Mouse (Mus musculus) liver, postnatal 0 days (tissue): ENCODE data around the gene Jak3. TPM values are rescaled to one million over a fixed set of nuclear protein-coding genes. Genes with fewer than 3 reads are reported as not detected.

Experiments
- ATAC-seq: fragments of 200-750 bp; cut with Nextera tagmentation; 2 replicates; pipeline ENCODE4 v1.8.0; 2017; ENCODE audit warnings: mild to moderate bottlenecking, moderate library complexity
- DNase-seq: peaks from one replicate; pipeline ENCODE4 v3.0.0-alpha.2; 2016
- H3K27ac ChIP-seq: fragments of 300-500 bp; sonication (generic); 2 replicates; pipeline ENCODE4 v1.5.1; 2014; ENCODE audit warnings: antibody characterized with exemption, moderate library complexity, mild to moderate bottlenecking, low read depth
- H3K27me3 ChIP-seq: fragments of 300-500 bp; sonication (generic); 2 replicates; pipeline ENCODE4 v1.6.1; 2014; ENCODE audit warnings: low read length, control low read depth, mixed read lengths; ENCODE audit not compliant: insufficient read depth
- H3K36me3 ChIP-seq: fragments of 300-500 bp; sonication (generic); replicated peaks from 2 replicates; pipeline ENCODE4 v1.6.1; 2014; ENCODE audit warnings: mild to moderate bottlenecking, control low read depth, low read length, moderate library complexity, mixed read lengths; ENCODE audit not compliant: insufficient read depth
- H3K4me1 ChIP-seq: fragments of 300-500 bp; sonication (generic); 2 replicates; pipeline ENCODE4 v1.6.1; 2014; ENCODE audit warnings: antibody characterized with exemption, mild to moderate bottlenecking, control low read depth; ENCODE audit not compliant: insufficient read depth
- H3K4me2 ChIP-seq: fragments of 300-500 bp; sonication (generic); 2 replicates; pipeline ENCODE4 v1.6.1; 2014; ENCODE audit warnings: low read depth, mild to moderate bottlenecking, low read length, moderate library complexity, mixed read lengths
- H3K4me3 ChIP-seq: fragments of 300-500 bp; sonication (generic); 2 replicates; pipeline ENCODE4 v1.5.1; 2014; ENCODE audit warnings: low read depth, low read length
- H3K9ac ChIP-seq: fragments of 300-500 bp; sonication (generic); replicated peaks from 2 replicates; pipeline ENCODE4 v1.6.1; 2014; ENCODE audit warnings: mild to moderate bottlenecking, moderate library complexity
- H3K9me3 ChIP-seq: fragments of 300-500 bp; sonication (generic); 2 replicates; pipeline ENCODE4 v1.6.1; 2016; ENCODE audit warnings: mild to moderate bottlenecking, control low read depth, low read length, mixed read lengths
- CTCF ChIP-seq: sonication (generic); IDR thresholded peaks from 2 replicates; pipeline ENCODE4 v1.5.1; 2016; ENCODE audit warnings: antibody characterized with exemption, low read depth
- EP300 ChIP-seq: IDR thresholded peaks from 2 replicates; pipeline ENCODE4 v1.6.1; 2016; ENCODE audit warnings: antibody characterized with exemption, low read depth, mild to moderate bottlenecking
- WGBS: fragments of 180-500 bp; shearing (Covaris S2); extraction: QIAGEN DNeasy Blood & Tissue Kit; methylation state at CpG from one replicate; pipeline ENCODE4 v1.1.7; 2014; ENCODE audit not compliant: insufficient replicate concordance; 5-methylcytosine and 5-hydroxymethylcytosine counted together
- polyA plus RNA-seq: library from polyadenylated mRNA; unstranded; fragments of >200 nt; fragmentation: Nextera tagmentation; extraction: Ambion mirVana; gene quantifications from 2 replicates; pipeline ENCODE4 v1.2.1, GENCODE M21; 2015

Jak3 gene
- polyA plus RNA-seq, 1 experiment from 2014 or later = 4.6 TPM

- no peak overlapping the region for H3K9ac ChIP-seq
- no peak for TF ChIP-seq EP300
- no peak for TF ChIP-seq CTCF
- no peaks in the 10 kb centered on the region for H3K9me3 ChIP-seq
- WGBS = 28% methylated on average over 8 of the region's 12 CpGs
- peak overlapping the region; percentile 57; the same call in 1 of the 2 replicates for H3K4me3 ChIP-seq
- no peak overlapping the region for H3K27ac ChIP-seq
- peaks cover 28% of the 10 kb centered on the region for H3K4me1 ChIP-seq
- no peak for ATAC-seq
- H3K27me3 ChIP-seq = peaks cover 21% of the 10 kb centered on the region; the same call in 1 of the 2 replicates
- peak overlapping the region; percentile 98 for H3K4me2 ChIP-seq
- H3K36me3 ChIP-seq = no peaks in the 10 kb centered on the region
- no peak for DNase-seq
Observed at GRCm38 (mm10) chr8:71670198-71670597, 5.9 kb upstream of the Jak3 start.

GRCm38 (mm10) chr8:71670621-71671548, 5.2 kb upstream of the Jak3 start:
- Histone ChIP-seq H3K4me1 (peaks cover 32% of the 10 kb centered on the region), H3K27me3 (peaks cover 21% of the 10 kb centered on the region; the same call in 1 of the 2 replicates), H3K9me3 (no peaks in the 10 kb centered on the region), H3K4me3 (peak overlapping the region; percentile 57), H3K27ac (no peak overlapping the region), H3K9ac (no peak overlapping the region), H3K4me2 (peak overlapping the region; percentile 98), H3K36me3 (no peaks in the 10 kb centered on the region)
- peak; percentile 26 for ATAC-seq
- DNase-seq = peak; percentile 65
- 3% methylated on average over 50 of the region's 64 CpGs for WGBS
- TF ChIP-seq CTCF (no peak), EP300 (no peak)

- Histone ChIP-seq H3K4me2 (peak within 1 kb of the TSS; percentile 98), H3K27me3 (peaks cover 21% of the 10 kb centered on the region; the same call in 1 of the 2 replicates), H3K36me3 (no peaks in the 10 kb centered on the region), H3K4me3 (peak within 1 kb of the TSS; percentile 57), H3K4me1 (peaks cover 28% of the 10 kb centered on the region), H3K9ac (0 out of 2 replicates have a peak within 1 kb of the TSS, but pooled peaks have one; percentile 32), H3K27ac (no peak within 1 kb of the TSS), H3K9me3 (no peaks in the 10 kb centered on the region)
- WGBS = under 1% methylated on average over 42 of the region's 42 CpGs
- TF ChIP-seq EP300 = no peak
- TF ChIP-seq CTCF = no peak
- ATAC-seq (peak; percentile 63), DNase-seq (peak; percentile 92)
Observed at GRCm38 (mm10) chr8:71671549-71671965, 4.5 kb upstream of the Jak3 start, which contains the start of gene Unc13a. TSS of gene Unc13a (minus strand) at chr8:71671757.

- Histone ChIP-seq H3K4me1 (peaks cover 32% of the 10 kb centered on the region), H3K9me3 (no peaks in the 10 kb centered on the region), H3K4me3 (peak overlapping the region; percentile 57), H3K27me3 (peaks cover 21% of the 10 kb centered on the region; the same call in 1 of the 2 replicates), H3K36me3 (no peaks in the 10 kb centered on the region), H3K27ac (no peak overlapping the region), H3K4me2 (peak overlapping the region; percentile 98), H3K9ac (0 out of 2 replicates have a peak overlapping the region, but pooled peaks have one; percentile 32)
- TF ChIP-seq EP300 (no peak), CTCF (no peak)
- DNase-seq (no peak), ATAC-seq (no peak)
- WGBS = 65% methylated on average over 6 of the region's 6 CpGs
Observed at GRCm38 (mm10) chr8:71672168-71672735, 3.8 kb upstream of the Jak3 start.

GRCm38 (mm10) chr8:71674071-71674470, 2.0 kb upstream of the Jak3 start:
- Histone ChIP-seq H3K27me3 (peaks cover 18% of the 10 kb centered on the region; the same call in 1 of the 2 replicates), H3K9me3 (no peaks in the 10 kb centered on the region), H3K4me2 (no peak overlapping the region), H3K4me3 (no peak overlapping the region), H3K36me3 (no peaks in the 10 kb centered on the region), H3K9ac (no peak overlapping the region), H3K4me1 (peaks cover 33% of the 10 kb centered on the region), H3K27ac (no peak overlapping the region)
- TF ChIP-seq EP300 = no peak
- no peak for TF ChIP-seq CTCF
- ATAC-seq = no peak
- 45% methylated on average over 2 of the region's 2 CpGs for WGBS
- no peak for DNase-seq
